ENCODE assay signal across 8 mouse cellular contexts in the genomic region with DNA sequence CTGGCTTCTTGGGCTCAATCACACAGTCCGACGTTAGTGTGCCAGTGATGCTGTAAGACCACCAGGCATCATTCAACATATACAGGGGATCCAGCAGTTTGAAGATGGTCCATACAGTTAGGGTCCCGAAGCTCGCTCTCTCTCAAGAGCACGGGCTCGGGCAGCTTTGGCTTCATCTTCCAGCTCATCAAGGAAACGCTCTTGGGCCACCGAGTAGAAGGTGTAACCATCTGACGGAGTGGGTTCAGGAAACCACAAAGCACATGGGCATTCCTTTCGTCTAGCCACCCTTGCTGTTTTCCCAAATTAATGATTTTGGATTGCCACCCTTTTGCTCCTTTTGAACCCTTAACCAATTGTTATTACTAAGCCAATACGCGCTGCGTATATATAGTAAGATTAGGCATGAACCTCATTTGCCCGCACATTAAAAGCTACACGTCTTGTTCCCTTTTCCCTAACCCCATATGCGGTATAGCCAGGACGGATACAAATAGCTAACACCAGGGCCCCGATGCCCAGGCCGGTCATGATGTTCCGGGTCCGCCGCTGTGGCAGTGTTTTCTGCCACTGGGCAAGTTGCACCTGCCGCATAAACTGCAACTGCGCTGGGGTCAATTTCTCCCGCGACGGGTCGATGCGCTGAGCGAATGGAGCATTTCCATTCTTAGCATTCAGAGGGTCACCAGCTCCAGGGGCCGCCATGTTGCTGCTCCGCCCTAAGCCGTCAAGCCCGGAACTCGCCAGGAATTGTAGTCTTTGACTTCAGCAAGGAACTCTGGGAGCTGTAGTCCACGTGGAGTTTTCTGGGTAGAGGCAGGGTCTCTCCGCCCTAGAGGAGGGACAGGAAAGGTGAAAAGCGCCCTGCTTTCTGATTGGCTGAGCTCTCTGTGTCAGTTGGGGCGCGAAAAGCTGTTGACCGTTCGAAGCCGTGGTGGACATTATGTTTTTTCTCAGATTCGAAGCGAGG. TPM values are rescaled to one million over a fixed set of nuclear protein-coding genes. Genes with fewer than 3 reads are reported as not detected.
DNase-seq lines count a peak whose midpoint lies in the region; ATAC-seq lines count a peak whose summit lies in the region.

Gene Cntd1 (plus strand): TSS at position 790 of the 970 bp plus-strand sequence.
Gene Coa3 (minus strand): TSS at position 892 of the 970 bp plus-strand sequence.

- peaks cover 18% of the 10 kb centered on the region; the same call in 1 of the 2 replicates for H3K27me3 ChIP-seq in hindbrain, embryonic 13.5 days

- peak within 1 kb of the TSS; percentile 82 for H3K4me3 ChIP-seq in hindbrain, embryonic 13.5 days

- peak within 1 kb of the TSS; percentile 91 for H3K4me2 ChIP-seq in hindbrain, embryonic 13.5 days

- peak within 1 kb of the TSS; percentile 80 for H3K27ac ChIP-seq in hindbrain, embryonic 13.5 days

- H3K9me3 ChIP-seq in hindbrain, embryonic 13.5 days: no peaks in the 10 kb centered on the region

- H3K36me3 ChIP-seq in hindbrain, embryonic 13.5 days: peaks cover 4% of the 10 kb centered on the region

- H3K4me1 ChIP-seq in hindbrain, embryonic 13.5 days (replicated peaks): peaks cover 30% of the 10 kb centered on the region

- DNase-seq in T-cell, adult 2 months (ENCODE audit: low spot score): peak; percentile 80
- DNase-seq in cerebellum, postnatal 14 days: peak; percentile 87 to 89
- peak; percentile 75 to 77 for DNase-seq in frontal cortex, postnatal 14 days (ENCODE audit: low spot score in 2 of 2)
- peak; percentile 84 to 91 for DNase-seq in layer of hippocampus, postnatal 14 days (ENCODE audit: low spot score in 2 of 2)
- DNase-seq in lung, postnatal 10 days: peak; percentile 93
- peak; percentile 78 for DNase-seq in ovary, postnatal 36 days (ENCODE audit: low spot score)
- peak; percentile 90 for DNase-seq in thymus, postnatal 14 days

- 11% methylated on average over 45 of the region's 45 CpGs for WGBS in hindbrain, embryonic 13.5 days

- ATAC-seq in hindbrain, embryonic 13.5 days (ENCODE audit: low FRiP score): peak; percentile 98

- peak within 1 kb of the TSS; percentile 89 for H3K9ac ChIP-seq in hindbrain, embryonic 13.5 days

RNA-seq across cellular contexts. Expression of gene Cntd1, which starts in this region (rescaled TPM):
- 1.3 TPM in 2 replicates for polyA plus RNA-seq in hindbrain, embryonic 13.5 days (2015; fragmentation: Nextera tagmentation; extraction: Ambion mirVana)
- under 1 TPM; 0.33 to 0.46 TPM for total RNA-seq in layer of hippocampus, postnatal 14 days (2021)

RNA-seq across cellular contexts. Expression of gene Coa3, which starts in this region (rescaled TPM):
- 216 and 226 TPM in 2 replicates for polyA plus RNA-seq in hindbrain, embryonic 13.5 days (2015; fragmentation: Nextera tagmentation; extraction: Ambion mirVana)
- 10 to 100 TPM; 82.2 to 93.7 TPM for total RNA-seq in layer of hippocampus, postnatal 14 days (2021)

Comparison
In these comparisons a context has a peak if more than half of its experiments do, and no peak if none do; other contexts are left out.
1. Peak in every context shown above with its lines: DNase-seq, ATAC-seq, H3K4me3 ChIP-seq and H3K27ac ChIP-seq.